8 mouse cellular contexts compared by ENCODE assay signal in the genomic region with DNA sequence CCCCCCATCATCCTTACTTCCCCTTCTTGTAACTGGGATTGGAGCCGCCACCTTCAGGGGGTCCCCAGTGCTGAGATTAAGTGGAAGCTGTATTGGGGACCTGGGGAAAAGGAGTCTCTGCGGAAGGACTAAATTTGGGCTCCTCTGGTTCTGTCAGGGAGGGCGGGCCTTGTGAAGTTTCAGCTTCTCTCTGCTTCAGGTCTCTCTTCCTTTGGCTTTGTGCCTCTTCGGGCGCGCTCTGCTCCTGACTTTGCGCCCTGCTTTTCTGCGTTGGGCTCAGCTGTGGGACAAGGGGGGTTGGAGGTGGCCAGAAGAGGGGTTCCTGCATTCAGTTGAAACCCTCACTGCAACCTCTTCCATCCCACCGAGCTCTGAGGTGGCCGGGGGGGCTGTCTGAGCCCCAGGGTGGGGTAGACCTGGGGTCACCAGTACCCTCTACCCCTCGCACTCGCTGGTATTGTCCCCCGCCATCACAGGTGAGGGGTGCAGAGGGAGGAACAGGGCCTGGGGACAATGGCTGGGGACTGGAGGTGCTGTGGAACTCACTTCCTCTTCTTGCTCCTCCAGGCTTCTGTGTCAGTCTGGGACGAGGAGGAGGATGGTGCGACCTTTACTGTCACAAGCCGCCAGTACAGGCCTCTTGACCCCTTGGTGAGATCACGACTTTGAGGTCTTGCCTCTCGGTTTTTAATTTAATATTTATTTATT. TPM values are rescaled to one million over a fixed set of nuclear protein-coding genes. Genes with fewer than 3 reads are reported as not detected.
DNase-seq lines count a peak whose midpoint lies in the region; ATAC-seq and TF ChIP-seq lines count a peak whose summit lies in the region.

No protein-coding gene starts in this region.

- H3K4me1 ChIP-seq in spleen, adult 2 months (ENCODE audit: control insufficient read depth, insufficient read depth, insufficient read length) = peaks cover 4% of the 10 kb centered on the region; the same call in 1 of the 2 replicates
- H3K4me1 ChIP-seq in intestine, embryonic 16.5 days (ENCODE audit: control insufficient read depth, insufficient read depth, low read length) = peaks cover 17% of the 10 kb centered on the region
- H3K4me1 ChIP-seq in neural tube, embryonic 13.5 days (replicated peaks) = peaks cover 25% of the 10 kb centered on the region

- peak overlapping the region; percentile 84 for H3K4me3 ChIP-seq in spleen, adult 2 months (ENCODE audit: extremely low read depth, insufficient read depth, insufficient read length)
- H3K4me3 ChIP-seq in intestine, embryonic 16.5 days (ENCODE audit: low read length) = peak overlapping the region; percentile 87
- peak overlapping the region; percentile 94 for H3K4me3 ChIP-seq in neural tube, embryonic 13.5 days

- no peaks in the 10 kb centered on the region for H3K9me3 ChIP-seq in intestine, embryonic 16.5 days (ENCODE audit: control insufficient read depth, low read length)
- H3K9me3 ChIP-seq in neural tube, embryonic 13.5 days = no peaks in the 10 kb centered on the region

- peaks cover 40% of the 10 kb centered on the region for H3K36me3 ChIP-seq in spleen, adult 2 months (ENCODE audit: control insufficient read depth, insufficient read depth, low read length)
- H3K36me3 ChIP-seq in intestine, embryonic 16.5 days (ENCODE audit: control insufficient read depth, insufficient read depth, low read length) = peaks cover 8% of the 10 kb centered on the region; the same call in 1 of the 2 replicates
- H3K36me3 ChIP-seq in neural tube, embryonic 13.5 days = peaks cover 32% of the 10 kb centered on the region

- no peak for TF ChIP-seq CTCF in spleen, adult 2 months (IDR thresholded peaks at IDR 0.05; ENCODE audit: extremely low read depth, insufficient read depth, insufficient read length, insufficient replicate concordance)

- DNase-seq in cerebellum, adult 11 months = peak; percentile 40
- no peak for DNase-seq in cerebellum, adult 18-20 months
- DNase-seq in spleen, adult 2 months (ENCODE audit: low read depth in 1 of 2, low spot score in 2 of 2) = no peak
- no peak for DNase-seq in spleen, postnatal 10 days (ENCODE audit: low spot score in 2 of 2)
- DNase-seq in urinary bladder, postnatal 36 days (ENCODE audit: low spot score in 2 of 2) = no peak
- no peak for DNase-seq in cerebellum, postnatal 4 days (ENCODE audit: low spot score in 2 of 2)

- peak overlapping the region; percentile 98 for H3K27ac ChIP-seq in spleen, adult 2 months (ENCODE audit: insufficient read depth, low read length)
- H3K27ac ChIP-seq in intestine, embryonic 16.5 days (ENCODE audit: low read length) = no peak overlapping the region
- H3K27ac ChIP-seq in neural tube, embryonic 13.5 days (replicated peaks) = peak overlapping the region; percentile 98; the same call in 1 of the 2 replicates

- 29% methylated on average over 18 of the region's 18 CpGs for WGBS in spleen, adult 2 months
- 42% methylated on average over 18 of the region's 18 CpGs for WGBS in intestine, embryonic 16.5 days
- WGBS in neural tube, embryonic 13.5 days = 35% methylated on average over 18 of the region's 18 CpGs

- no peaks in the 10 kb centered on the region for H3K27me3 ChIP-seq in spleen, adult 2 months (ENCODE audit: control insufficient read depth, insufficient read depth, low read length)
- no peaks in the 10 kb centered on the region for H3K27me3 ChIP-seq in intestine, embryonic 16.5 days (replicated peaks; ENCODE audit: control insufficient read depth, insufficient read depth, low read length)
- no peaks in the 10 kb centered on the region for H3K27me3 ChIP-seq in neural tube, embryonic 13.5 days

- H3K9ac ChIP-seq in intestine, embryonic 16.5 days (ENCODE audit: low read depth, low read length) = peak overlapping the region; percentile 85
- peak overlapping the region; percentile 97 for H3K9ac ChIP-seq in neural tube, embryonic 13.5 days

- ATAC-seq in intestine, embryonic 16.5 days = no peak
- ATAC-seq in neural tube, embryonic 13.5 days (ENCODE audit: low read depth) = no peak

- H3K4me2 ChIP-seq in intestine, embryonic 16.5 days (ENCODE audit: low read depth, low read length) = peak overlapping the region; percentile 98
- peak overlapping the region; percentile 99 for H3K4me2 ChIP-seq in neural tube, embryonic 13.5 days

- TF ChIP-seq POLR2A in spleen, adult 2 months (IDR thresholded peaks at IDR 0.05; ENCODE audit: low read depth, low read length) = no peak

RNA-seq across cellular contexts. Expression of gene Rgl2, which starts 2.0 kb away (rescaled TPM):
- polyA plus RNA-seq in spleen, adult 2 months (2012; rRNA removed) = 234 and 301 TPM in 2 replicates
- 24.4 and 25.9 TPM in 2 replicates for polyA plus RNA-seq in intestine, embryonic 16.5 days (2015; fragmentation: Nextera tagmentation; extraction: Ambion mirVana)
- polyA plus RNA-seq in neural tube, embryonic 13.5 days (2015; fragmentation: Nextera tagmentation; extraction: Ambion mirVana) = 59.5 and 64.7 TPM in 2 replicates

RNA-seq across cellular contexts. Expression of gene Pfdn6, which starts 8.8 kb away (rescaled TPM):
- polyA plus RNA-seq in spleen, adult 2 months (2012; rRNA removed) = 13.8 and 16.0 TPM in 2 replicates
- polyA plus RNA-seq in intestine, embryonic 16.5 days (2015; fragmentation: Nextera tagmentation; extraction: Ambion mirVana) = 150 and 167 TPM in 2 replicates
- polyA plus RNA-seq in neural tube, embryonic 13.5 days (2015; fragmentation: Nextera tagmentation; extraction: Ambion mirVana) = 178 and 182 TPM in 2 replicates

RNA-seq across cellular contexts. Expression of gene Wdr46, which starts 9.1 kb away (rescaled TPM):
- polyA plus RNA-seq in spleen, adult 2 months (2012; rRNA removed) = 20.5 and 26.7 TPM in 2 replicates
- polyA plus RNA-seq in intestine, embryonic 16.5 days (2015; fragmentation: Nextera tagmentation; extraction: Ambion mirVana) = 24.3 and 26.1 TPM in 2 replicates
- polyA plus RNA-seq in neural tube, embryonic 13.5 days (2015; fragmentation: Nextera tagmentation; extraction: Ambion mirVana) = 26.9 and 27.6 TPM in 2 replicates

RNA-seq across cellular contexts. Expression of gene Zbtb22, which starts 15.6 kb away (rescaled TPM):
- 62.9 and 122 TPM in 2 replicates for polyA plus RNA-seq in spleen, adult 2 months (2012; rRNA removed)
- 12.9 and 15.0 TPM in 2 replicates for polyA plus RNA-seq in intestine, embryonic 16.5 days (2015; fragmentation: Nextera tagmentation; extraction: Ambion mirVana)
- polyA plus RNA-seq in neural tube, embryonic 13.5 days (2015; fragmentation: Nextera tagmentation; extraction: Ambion mirVana) = 17.3 and 17.7 TPM in 2 replicates

RNA-seq across cellular contexts. Expression of gene Tapbp, which starts 15.6 kb away (rescaled TPM):
- 188 and 240 TPM in 2 replicates for polyA plus RNA-seq in spleen, adult 2 months (2012; rRNA removed)
- 44.5 and 45.8 TPM in 2 replicates for polyA plus RNA-seq in intestine, embryonic 16.5 days (2015; fragmentation: Nextera tagmentation; extraction: Ambion mirVana)
- polyA plus RNA-seq in neural tube, embryonic 13.5 days (2015; fragmentation: Nextera tagmentation; extraction: Ambion mirVana) = 30.4 and 31.1 TPM in 2 replicates
